Mouse (Mus musculus) kidney, adult 2 months (tissue): ENCODE results near the gene Pear1.

ENCODE experiments used
- CTCF ChIP-seq: fragments of 200-500 bp; conservative IDR thresholded peaks from 2 replicates; pipeline ENCODE4 v1.5.1; 2011; ENCODE audit warnings: low read depth, mild to moderate bottlenecking, control low read depth, low read length, moderate library complexity, mixed read lengths; ENCODE audit not compliant: insufficient read depth, insufficient read length
- POLR2A ChIP-seq: fragments of 200-500 bp; IDR thresholded peaks from one replicate; pipeline ENCODE4 v1.6.1; 2011; ENCODE audit warnings: low read depth, low read length, control low read depth

DNA sequence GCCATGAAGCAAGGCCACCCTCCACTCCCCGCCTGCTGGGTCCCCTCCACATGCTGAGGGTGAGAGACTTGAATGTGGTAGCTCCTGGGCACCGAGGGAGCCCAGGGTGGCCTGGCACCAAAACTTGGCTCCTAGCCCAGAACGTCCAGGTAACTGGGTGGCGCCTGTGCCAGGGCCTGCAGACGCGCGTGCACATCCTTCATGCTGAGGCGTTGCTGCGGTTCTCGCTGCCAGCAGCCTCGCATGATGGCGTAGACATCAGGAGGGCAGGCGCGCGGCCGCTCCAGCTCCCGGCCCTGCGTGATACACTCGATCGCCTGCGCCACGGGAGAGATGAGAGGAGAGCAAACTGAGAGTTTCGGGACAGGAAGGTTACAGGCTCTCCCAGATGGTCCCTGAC is 45.8 kb downstream of the Pear1 start:
- no peak for TF ChIP-seq POLR2A
- TF ChIP-seq CTCF, result no peak
